Mouse (Mus musculus) stomach, postnatal 0 days (tissue): ENCODE data around the gene Zfp493. TPM values are rescaled to one million over a fixed set of nuclear protein-coding genes. Genes with fewer than 3 reads are reported as not detected.

Experiments used
- ATAC-seq: fragments of 200-750 bp; cut with Nextera tagmentation; 2 replicates; pipeline ENCODE4 v1.8.0; 2017; ENCODE audit not compliant: low FRiP score, low TSS enrichment
- DNase-seq: peaks from one replicate; pipeline ENCODE4 v3.0.0-alpha.2; 2016; ENCODE audit warnings: low spot score
- H3K27ac ChIP-seq: fragments of 300-500 bp; sonication (generic); replicated peaks from 2 replicates; pipeline ENCODE4 v1.5.1; 2014; ENCODE audit warnings: mild to moderate bottlenecking, control low read depth
- H3K27me3 ChIP-seq: fragments of 300-500 bp; sonication (generic); 2 replicates; pipeline ENCODE4 v1.6.1; 2014; ENCODE audit warnings: low read length; ENCODE audit not compliant: control insufficient read depth, insufficient read depth
- H3K36me3 ChIP-seq: fragments of 300-500 bp; sonication (generic); 2 replicates; pipeline ENCODE4 v1.6.1; 2014; ENCODE audit warnings: low read length, mixed read lengths; ENCODE audit not compliant: control insufficient read depth, insufficient read depth
- H3K4me1 ChIP-seq: fragments of 300-500 bp; sonication (generic); replicated peaks from 2 replicates; pipeline ENCODE4 v1.6.1; 2014; ENCODE audit warnings: antibody characterized with exemption; ENCODE audit not compliant: control insufficient read depth, insufficient read depth
- H3K4me2 ChIP-seq: fragments of 300-500 bp; sonication (generic); replicated peaks from 2 replicates; pipeline ENCODE4 v1.6.1; 2014; ENCODE audit warnings: low read depth, mild to moderate bottlenecking, control low read depth, moderate library complexity
- H3K4me3 ChIP-seq: fragments of 300-500 bp; sonication (generic); 2 replicates; pipeline ENCODE4 v1.5.1; 2014; ENCODE audit warnings: low read depth, low read length, control low read depth
- H3K9ac ChIP-seq: fragments of 300-500 bp; sonication (generic); 2 replicates; pipeline ENCODE4 v1.6.1; 2014; ENCODE audit warnings: mild to moderate bottlenecking, low read length, control low read depth, mixed read lengths
- H3K9me3 ChIP-seq: fragments of 300-500 bp; sonication (generic); 2 replicates; pipeline ENCODE4 v1.6.1; 2016; ENCODE audit warnings: low read length; ENCODE audit not compliant: control insufficient read depth
- CTCF ChIP-seq: IDR thresholded peaks from 2 replicates; pipeline ENCODE4 v1.5.1; 2016; ENCODE audit warnings: antibody characterized with exemption, low read depth, mild to moderate bottlenecking, moderate library complexity
- EP300 ChIP-seq: optimal IDR thresholded peaks from 2 replicates; pipeline ENCODE3; 2016; ENCODE audit warnings: antibody characterized with exemption
- WGBS: fragments of 180-500 bp; shearing (Covaris S2); extraction: QIAGEN DNeasy Blood & Tissue Kit; methylation state at CpG from one replicate; pipeline ENCODE4 v1.1.7; 2014; 5-methylcytosine and 5-hydroxymethylcytosine counted together
- polyA plus RNA-seq: library from polyadenylated mRNA; unstranded; fragments of >200 nt; fragmentation: Nextera tagmentation; extraction: Ambion mirVana; gene quantifications from 2 replicates; pipeline ENCODE4 v1.2.1, GENCODE M21; 2015

Gene Zfp493
- polyA plus RNA-seq, 1 experiment from 2014 or later: 0.62 TPM

GRCm38 (mm10) chr13:67811651-67812210 lies 32.2 kb downstream of the Zfp493 start:
- Histone ChIP-seq H3K4me2 (no peak overlapping the region), H3K27me3 (no peaks in the 10 kb centered on the region), H3K4me3 (no peak overlapping the region), H3K36me3 (no peaks in the 10 kb centered on the region), H3K27ac (no peak overlapping the region), H3K9me3 (no peaks in the 10 kb centered on the region), H3K4me1 (no peaks in the 10 kb centered on the region), H3K9ac (no peak overlapping the region)
- WGBS: 36% methylated on average over 1 of the region's 1 CpGs
- DNase-seq: no peak
- ATAC-seq: no peak
- no peak for TF ChIP-seq CTCF
- TF ChIP-seq EP300: no peak

- 72% methylated on average over 8 of the region's 8 CpGs for WGBS
- Histone ChIP-seq H3K4me3 (peak overlapping the region; percentile 88), H3K27ac (no peak overlapping the region; the same call in 1 of the 2 replicates), H3K36me3 (no peaks in the 10 kb centered on the region), H3K4me1 (no peaks in the 10 kb centered on the region), H3K9me3 (no peaks in the 10 kb centered on the region), H3K4me2 (peak overlapping the region; percentile 59), H3K9ac (no peak overlapping the region), H3K27me3 (no peaks in the 10 kb centered on the region)
- ATAC-seq (no peak), DNase-seq (no peak)
- TF ChIP-seq EP300: no peak
Observed at GRCm38 (mm10) chr13:67812961-67813709, 33.6 kb downstream of the Zfp493 start.

GRCm38 (mm10) chr13:67813710-67814660 lies 34.5 kb downstream of the Zfp493 start, which contains the start of gene Zfp273:
Gene Zfp273, plus strand, starts transcription at chr13:67813740.
- 3% methylated on average over 31 of the region's 31 CpGs for WGBS
- peak; percentile 80 for DNase-seq
- ATAC-seq: peak; percentile 98
- TF ChIP-seq CTCF: peak; percentile 17; the same call in 1 of the 2 replicates
- TF ChIP-seq EP300: no peak
- H3K27me3 ChIP-seq: no peaks in the 10 kb centered on the region
- H3K4me3 ChIP-seq: peak within 1 kb of the TSS; percentile 88
- H3K4me2 ChIP-seq: peak within 1 kb of the TSS; percentile 59
- peak within 1 kb of the TSS; percentile 70 for H3K9ac ChIP-seq
- H3K36me3 ChIP-seq: no peaks in the 10 kb centered on the region
- H3K9me3 ChIP-seq: no peaks in the 10 kb centered on the region
- H3K4me1 ChIP-seq: no peaks in the 10 kb centered on the region
- H3K27ac ChIP-seq: peak within 1 kb of the TSS; percentile 88

- H3K9ac ChIP-seq: no peak overlapping the region
- 0 out of 2 replicates have a peak, but pooled peaks cover 2% of the 10 kb centered on the region for H3K36me3 ChIP-seq
- H3K4me2 ChIP-seq: no peak overlapping the region
- H3K9me3 ChIP-seq: peaks cover 5% of the 10 kb centered on the region; the same call in 1 of the 2 replicates
- DNase-seq (no peak), ATAC-seq (no peak)
- H3K4me3 ChIP-seq: no peak overlapping the region
- H3K27me3 ChIP-seq: no peaks in the 10 kb centered on the region
- TF ChIP-seq CTCF: no peak
- TF ChIP-seq EP300: no peak
- no peak overlapping the region for H3K27ac ChIP-seq
- H3K4me1 ChIP-seq: no peaks in the 10 kb centered on the region
- WGBS: 64% methylated on average over 1 of the region's 1 CpGs
Observed at GRCm38 (mm10) chr13:67818636-67819035, 39.1 kb downstream of the Zfp493 start.

GRCm38 (mm10) chr13:67830911-67831336 lies 51.4 kb downstream of the Zfp493 start, which contains the start of gene Gm10037:
Gene Gm10037, plus strand, starts transcription at chr13:67831106.
- H3K9me3 ChIP-seq: no peaks in the 10 kb centered on the region
- TF ChIP-seq CTCF: no peak
- no peak for TF ChIP-seq EP300
- peak within 1 kb of the TSS; percentile 50 for H3K4me3 ChIP-seq

More at GRCm38 (mm10) chr13:67830911-67831336, 51.4 kb downstream of the Zfp493 start, which contains the start of gene Gm10037:
- H3K27ac ChIP-seq: no peak within 1 kb of the TSS
- ATAC-seq (peak; percentile 70), DNase-seq (peak; percentile 56)
- H3K4me1 ChIP-seq: no peaks in the 10 kb centered on the region
- H3K36me3 ChIP-seq: no peaks in the 10 kb centered on the region
- 2% methylated on average over 14 of the region's 14 CpGs for whole genome bisulfite sequencing
- H3K4me2 ChIP-seq: peak within 1 kb of the TSS; percentile 72
- peak within 1 kb of the TSS; percentile 71 for H3K9ac ChIP-seq
- H3K27me3 ChIP-seq: no peaks in the 10 kb centered on the region
